Mouse (Mus musculus): ENCODE data around the gene Rock2.

GRCm38 (mm10) chr12:16886354-16886753 lies 8.3 kb upstream of the Rock2 start:
- TF ChIP-seq CTCF (IDR thresholded peaks at IDR 0.05; ENCODE audit: low read depth, low read length) (no peak), GATA1 (IDR thresholded peaks at IDR 0.05; ENCODE audit: borderline replicate concordance, low read length) (no peak)
